8 mouse cellular contexts compared by ENCODE assay signal in the genomic region with DNA sequence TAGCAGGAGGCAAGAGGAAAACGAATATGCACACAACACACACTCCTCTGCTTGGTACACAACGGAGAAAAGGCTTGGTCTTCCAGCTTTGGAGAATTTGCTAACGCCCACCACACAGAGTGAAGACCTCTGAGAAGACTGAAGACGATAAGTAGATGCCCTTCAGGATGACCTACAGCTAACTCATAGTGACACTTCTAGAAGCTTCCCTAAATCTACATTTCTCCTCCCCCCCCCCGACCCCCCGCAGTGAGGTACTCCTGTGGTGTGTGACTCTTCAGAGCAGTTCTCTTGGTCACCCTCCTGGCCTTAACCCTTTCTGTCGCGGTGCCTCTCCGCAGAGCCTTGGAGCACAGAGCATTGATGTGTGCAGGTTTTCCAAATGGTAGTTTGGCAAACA. TPM values are rescaled to one million over a fixed set of nuclear protein-coding genes. Genes with fewer than 3 reads are reported as not detected.
DNase-seq lines count a peak whose midpoint lies in the region; ATAC-seq and TF ChIP-seq lines count a peak whose summit lies in the region.

No protein-coding gene starts in this region.

- no peaks in the 10 kb centered on the region for H3K79me2 ChIP-seq in myocyte (ENCODE audit: control insufficient read depth, insufficient read depth)

- no peak for DNase-seq in kidney, adult 9 months
- DNase-seq in c-Kit-positive CD71-positive TER-119-positive erythroid progenitor cells, embryonic 14.5 days (ENCODE audit: low spot score), result no peak
- no peak for DNase-seq in spleen, adult 18-20 months
- DNase-seq in gastrocnemius, postnatal 10 days, result no peak

- H3K9me3 ChIP-seq in kidney, embryonic 15.5 days (replicated peaks), result no peaks in the 10 kb centered on the region
- H3K9me3 ChIP-seq in embryonic facial prominence, embryonic 13.5 days, result no peaks in the 10 kb centered on the region
- no peaks in the 10 kb centered on the region for H3K9me3 ChIP-seq in intestine, embryonic 15.5 days

- peak overlapping the region; percentile 71 for H3K4me3 ChIP-seq in kidney, embryonic 15.5 days (replicated peaks)
- H3K4me3 ChIP-seq in embryonic facial prominence, embryonic 13.5 days, result peak overlapping the region; percentile 81
- peak overlapping the region; percentile 74 for H3K4me3 ChIP-seq in intestine, embryonic 15.5 days (replicated peaks)
- peak overlapping the region; percentile 17 for H3K4me3 ChIP-seq in myocyte

- H3K27me3 ChIP-seq in kidney, embryonic 15.5 days, result peaks cover 43% of the 10 kb centered on the region
- H3K27me3 ChIP-seq in embryonic facial prominence, embryonic 13.5 days, result peaks cover 28% of the 10 kb centered on the region
- peaks cover 13% of the 10 kb centered on the region for H3K27me3 ChIP-seq in intestine, embryonic 15.5 days (replicated peaks)
- H3K27me3 ChIP-seq in myocyte (ENCODE audit: control insufficient read depth, insufficient read depth, insufficient read length), result no peaks in the 10 kb centered on the region

- H3K27ac ChIP-seq in kidney, embryonic 15.5 days, result no peak overlapping the region
- H3K27ac ChIP-seq in embryonic facial prominence, embryonic 13.5 days, result no peak overlapping the region
- H3K27ac ChIP-seq in intestine, embryonic 15.5 days, result no peak overlapping the region

- H3K4me1 ChIP-seq in kidney, embryonic 15.5 days, result peaks cover 14% of the 10 kb centered on the region
- peaks cover 22% of the 10 kb centered on the region for H3K4me1 ChIP-seq in embryonic facial prominence, embryonic 13.5 days
- H3K4me1 ChIP-seq in intestine, embryonic 15.5 days (replicated peaks), result peaks cover 13% of the 10 kb centered on the region

- ATAC-seq in kidney, embryonic 15.5 days (replicated peaks; ENCODE audit: low FRiP score), result peak; percentile 28
- no peak for ATAC-seq in embryonic facial prominence, embryonic 13.5 days (ENCODE audit: insufficient number of reproducible peaks, insufficient read depth, low FRiP score, low TSS enrichment, low read depth)
- no peak for ATAC-seq in intestine, embryonic 15.5 days

- peak overlapping the region; percentile 98 for H3K4me2 ChIP-seq in kidney, embryonic 15.5 days
- H3K4me2 ChIP-seq in embryonic facial prominence, embryonic 13.5 days, result peak overlapping the region; percentile 87
- peak overlapping the region; percentile 99 for H3K4me2 ChIP-seq in intestine, embryonic 15.5 days (replicated peaks)
- H3K4me2 ChIP-seq in myocyte (ENCODE audit: low read depth), result peak overlapping the region; percentile 76

- no peaks in the 10 kb centered on the region for H3K36me3 ChIP-seq in kidney, embryonic 15.5 days
- no peaks in the 10 kb centered on the region for H3K36me3 ChIP-seq in embryonic facial prominence, embryonic 13.5 days
- no peaks in the 10 kb centered on the region for H3K36me3 ChIP-seq in intestine, embryonic 15.5 days
- H3K36me3 ChIP-seq in myocyte (ENCODE audit: control insufficient read depth, insufficient read depth), result no peaks in the 10 kb centered on the region

- H3ac ChIP-seq in myocyte (ENCODE audit: control insufficient read depth, insufficient read length), result no peak overlapping the region

- TF ChIP-seq POLR2A in myocyte (IDR thresholded peaks at IDR 0.05; ENCODE audit: insufficient read length, low read depth), result no peak

- WGBS in kidney, embryonic 15.5 days, result 34% methylated on average over 9 of the region's 9 CpGs
- WGBS in embryonic facial prominence, embryonic 13.5 days, result 28% methylated on average over 9 of the region's 9 CpGs
- 35% methylated on average over 9 of the region's 9 CpGs for WGBS in intestine, embryonic 15.5 days

- H3K9ac ChIP-seq in kidney, embryonic 15.5 days, result no peak overlapping the region
- H3K9ac ChIP-seq in embryonic facial prominence, embryonic 13.5 days, result 0 out of 2 replicates have a peak overlapping the region, but pooled peaks have one; percentile 90
- H3K9ac ChIP-seq in intestine, embryonic 15.5 days, result no peak overlapping the region

TF ChIP-seq in myocyte, 11 proteins besides CTCF, POLR2A, EP300 and RAD21:
- no peak for TF ChIP-seq MYOD1 (IDR thresholded peaks at IDR 0.05; ENCODE audit: control insufficient read depth in 1 of 3, insufficient read length in 2 of 3, low read depth in 2 of 3)
- TF ChIP-seq USF1 (IDR thresholded peaks at IDR 0.05; ENCODE audit: low read depth), result no peak
- TF ChIP-seq E2F4 (IDR thresholded peaks at IDR 0.05; ENCODE audit: insufficient read depth), result no peak
- TF ChIP-seq MYOG (IDR thresholded peaks at IDR 0.05; ENCODE audit: control insufficient read depth in 1 of 3, insufficient read depth in 1 of 3, insufficient read length in 2 of 3, low read depth in 2 of 3), result no peak
- TF ChIP-seq CEBPB (IDR thresholded peaks at IDR 0.05; ENCODE audit: insufficient read depth, poor library complexity, severe bottlenecking), result no peak
- no peak for TF ChIP-seq POLR2AphosphoS2 (IDR thresholded peaks at IDR 0.05; ENCODE audit: insufficient read length, low read depth)
- no peak for TF ChIP-seq REST (IDR thresholded peaks at IDR 0.05; ENCODE audit: insufficient read depth, insufficient read length)
- no peak for TF ChIP-seq SRF (IDR thresholded peaks at IDR 0.05; ENCODE audit: control insufficient read depth, insufficient read length, low read depth)
- TF ChIP-seq MAX (IDR thresholded peaks at IDR 0.05; ENCODE audit: low read depth), result no peak
- no peak for TF ChIP-seq TCF3 (IDR thresholded peaks at IDR 0.05; ENCODE audit: insufficient read length, low read depth)
- no peak for TF ChIP-seq TCF12 (IDR thresholded peaks at IDR 0.05; ENCODE audit: insufficient read depth, poor library complexity, severe bottlenecking)
TF ChIP-seq in myocyte: peak in this region for 0.

RNA-seq across cellular contexts. Expression of gene Fgf2, which starts 0.5 kb away (rescaled TPM):
- 2.3 and 2.4 TPM in 2 replicates for polyA plus RNA-seq in kidney, embryonic 15.5 days (2015; fragmentation: Nextera tagmentation; extraction: Ambion mirVana)
- 4.7 and 4.8 TPM in 2 replicates for polyA plus RNA-seq in embryonic facial prominence, embryonic 13.5 days (2015; fragmentation: Nextera tagmentation; extraction: Ambion mirVana)
- 1.7 and 2.5 TPM in 2 replicates for polyA plus RNA-seq in intestine, embryonic 15.5 days (2015; fragmentation: Nextera tagmentation; extraction: Ambion mirVana)
- polyA plus RNA-seq in myocyte (2012; fragmentation: generic; extraction: Trizol), result 0.65 TPM
- total RNA-seq in gastrocnemius, postnatal 10 days (2021), result 10 to 100 TPM; 15.9 to 17.5 TPM

RNA-seq across cellular contexts. Expression of gene Cetn4, which starts 35.2 kb away (rescaled TPM):
- 3.8 and 4.2 TPM in 2 replicates for polyA plus RNA-seq in kidney, embryonic 15.5 days (2015; fragmentation: Nextera tagmentation; extraction: Ambion mirVana)
- 3.5 and 4.5 TPM in 2 replicates for polyA plus RNA-seq in embryonic facial prominence, embryonic 13.5 days (2015; fragmentation: Nextera tagmentation; extraction: Ambion mirVana)
- 2.3 and 2.6 TPM in 2 replicates for polyA plus RNA-seq in intestine, embryonic 15.5 days (2015; fragmentation: Nextera tagmentation; extraction: Ambion mirVana)
- 2.0 TPM for polyA plus RNA-seq in myocyte (2012; fragmentation: generic; extraction: Trizol)
- 1 to 10 TPM in 1 of 2 experiments, under 1 TPM in 1; 0.63 to 1.5 TPM for total RNA-seq in gastrocnemius, postnatal 10 days (2021)

RNA-seq across cellular contexts. Expression of gene Bbs12, which starts 35.3 kb away (rescaled TPM):
- polyA plus RNA-seq in kidney, embryonic 15.5 days (2015; fragmentation: Nextera tagmentation; extraction: Ambion mirVana), result 8.5 and 8.7 TPM in 2 replicates
- 8.9 and 11.1 TPM in 2 replicates for polyA plus RNA-seq in embryonic facial prominence, embryonic 13.5 days (2015; fragmentation: Nextera tagmentation; extraction: Ambion mirVana)
- polyA plus RNA-seq in intestine, embryonic 15.5 days (2015; fragmentation: Nextera tagmentation; extraction: Ambion mirVana), result 5.1 and 5.3 TPM in 2 replicates
- polyA plus RNA-seq in myocyte (2012; fragmentation: generic; extraction: Trizol), result 2.1 TPM
- total RNA-seq in gastrocnemius, postnatal 10 days (2021), result 1 to 10 TPM; 1.1 to 1.6 TPM

Comparison
In these comparisons a context has a peak if more than half of its experiments do, and no peak if none do; other contexts are left out.
1. H3K4me3 ChIP-seq: peak in every context shown above with its lines; median percentile 81 in embryonic facial prominence, embryonic 13.5 days; 74 in intestine, embryonic 15.5 days; 71 in kidney, embryonic 15.5 days; 17 in myocyte.